Mouse (Mus musculus): ENCODE results near the gene Sltm.

GRCm38 (mm10) chr9:70562825-70563224 lies 20.3 kb downstream of the Sltm start:
- TF ChIP-seq EP300 (IDR thresholded peaks at IDR 0.05; ENCODE audit: insufficient read depth, low read depth, low read length) (no peak), POLR2A (IDR thresholded peaks at IDR 0.05; ENCODE audit: insufficient read depth, low read length) (no peak), CTCF (IDR thresholded peaks at IDR 0.05; ENCODE audit: low read depth, low read length) (no peak)

All from ES-Bruce4 (cell line).